Mouse (Mus musculus): ENCODE results near the gene Aagab. TPM values are rescaled to one million over a fixed set of nuclear protein-coding genes. Genes with fewer than 3 reads are reported as not detected.

Aagab gene
- total RNA-seq (2023), result 10 to 100 TPM; 23.9 to 32.0 TPM

GRCm38 (mm10) chr9:63602043-63602939, at the start of gene Aagab, which contains the start of gene Iqch:
TSS of gene Aagab (plus strand) at chr9:63602660.
TSS of gene Iqch (minus strand) at chr9:63602493.

Other genes starting within 250 kb of the Aagab start
- gene Map2k5, start 224.8 kb upstream of the Aagab start, total RNA-seq (2023), result 10 to 100 TPM; 49.1 to 49.8 TPM
- gene 2300009A05Rik, start 203.4 kb upstream of the Aagab start, total RNA-seq (2023), result 10 to 100 TPM; 24.8 to 26.4 TPM
- not detected for gene Iqch, start 167 bp upstream of the Aagab start, total RNA-seq (2023)
- gene Smad3, start 155.3 kb downstream of the Aagab start, total RNA-seq (2023), result 10 to 100 TPM; 62.7 to 65.0 TPM

Data from T-cell, adult 66 days (primary cell).